Mouse (Mus musculus) stomach, postnatal 0 days (tissue): ENCODE results near the gene Rad51c. TPM values are rescaled to one million over a fixed set of nuclear protein-coding genes. Genes with fewer than 3 reads are reported as not detected.

Source experiments
- ATAC-seq: fragments of 200-750 bp; cut with Nextera tagmentation; 2 replicates; pipeline ENCODE4 v1.8.0; 2017; ENCODE audit not compliant: low FRiP score, low TSS enrichment
- DNase-seq: peaks from one replicate; pipeline ENCODE4 v3.0.0-alpha.2; 2016; ENCODE audit warnings: low spot score
- H3K27ac ChIP-seq: fragments of 300-500 bp; sonication (generic); replicated peaks from 2 replicates; pipeline ENCODE4 v1.5.1; 2014; ENCODE audit warnings: mild to moderate bottlenecking, control low read depth
- H3K27me3 ChIP-seq: fragments of 300-500 bp; sonication (generic); 2 replicates; pipeline ENCODE4 v1.6.1; 2014; ENCODE audit warnings: low read length; ENCODE audit not compliant: control insufficient read depth, insufficient read depth
- H3K36me3 ChIP-seq: fragments of 300-500 bp; sonication (generic); 2 replicates; pipeline ENCODE4 v1.6.1; 2014; ENCODE audit warnings: low read length, mixed read lengths; ENCODE audit not compliant: control insufficient read depth, insufficient read depth
- H3K4me1 ChIP-seq: fragments of 300-500 bp; sonication (generic); replicated peaks from 2 replicates; pipeline ENCODE4 v1.6.1; 2014; ENCODE audit warnings: antibody characterized with exemption; ENCODE audit not compliant: control insufficient read depth, insufficient read depth
- H3K4me2 ChIP-seq: fragments of 300-500 bp; sonication (generic); replicated peaks from 2 replicates; pipeline ENCODE4 v1.6.1; 2014; ENCODE audit warnings: low read depth, mild to moderate bottlenecking, control low read depth, moderate library complexity
- H3K4me3 ChIP-seq: fragments of 300-500 bp; sonication (generic); 2 replicates; pipeline ENCODE4 v1.5.1; 2014; ENCODE audit warnings: low read depth, low read length, control low read depth
- H3K9ac ChIP-seq: fragments of 300-500 bp; sonication (generic); 2 replicates; pipeline ENCODE4 v1.6.1; 2014; ENCODE audit warnings: mild to moderate bottlenecking, low read length, control low read depth, mixed read lengths
- H3K9me3 ChIP-seq: fragments of 300-500 bp; sonication (generic); 2 replicates; pipeline ENCODE4 v1.6.1; 2016; ENCODE audit warnings: low read length; ENCODE audit not compliant: control insufficient read depth
- CTCF ChIP-seq: IDR thresholded peaks from 2 replicates; pipeline ENCODE4 v1.5.1; 2016; ENCODE audit warnings: antibody characterized with exemption, low read depth, mild to moderate bottlenecking, moderate library complexity
- EP300 ChIP-seq: optimal IDR thresholded peaks from 2 replicates; pipeline ENCODE3; 2016; ENCODE audit warnings: antibody characterized with exemption
- WGBS: fragments of 180-500 bp; shearing (Covaris S2); extraction: QIAGEN DNeasy Blood & Tissue Kit; methylation state at CpG from one replicate; pipeline ENCODE4 v1.1.7; 2014; 5-methylcytosine and 5-hydroxymethylcytosine counted together
- polyA plus RNA-seq: library from polyadenylated mRNA; unstranded; fragments of >200 nt; fragmentation: Nextera tagmentation; extraction: Ambion mirVana; gene quantifications from 2 replicates; pipeline ENCODE4 v1.2.1, GENCODE M21; 2015

Gene Rad51c
- polyA plus RNA-seq, 1 experiment from 2014 or later: 1.8 TPM

DNA sequence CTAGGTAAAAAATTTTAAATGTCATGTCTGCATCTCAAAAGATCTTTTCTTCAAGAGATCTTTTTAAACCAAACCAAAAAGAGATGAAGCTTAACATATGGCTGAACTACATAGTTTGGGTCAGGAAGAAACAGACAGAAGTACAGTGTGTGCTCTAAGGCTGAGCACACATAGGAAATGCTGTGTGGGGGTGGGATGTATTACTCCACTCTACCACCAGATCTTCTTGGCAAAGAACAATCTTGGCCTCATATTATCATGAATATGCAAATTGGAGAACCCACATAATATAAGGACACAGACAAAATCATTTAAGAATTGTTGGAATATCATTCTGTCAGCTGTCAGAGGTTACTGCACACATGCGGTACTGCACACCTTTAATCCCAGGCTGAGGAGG lies 19.1 kb downstream of the Rad51c start:
- Histone ChIP-seq H3K4me3 (no peak overlapping the region), H3K27ac (no peak overlapping the region), H3K27me3 (no peaks in the 10 kb centered on the region), H3K4me2 (no peak overlapping the region), H3K9ac (no peak overlapping the region), H3K9me3 (no peaks in the 10 kb centered on the region), H3K36me3 (peaks cover 2% of the 10 kb centered on the region; the same call in 1 of the 2 replicates), H3K4me1 (no peaks in the 10 kb centered on the region)
- no peak for ATAC-seq
- 87% methylated on average over 1 of the region's 1 CpGs for WGBS
- no peak for TF ChIP-seq EP300
- no peak for TF ChIP-seq CTCF
- no peak for DNase-seq

DNA sequence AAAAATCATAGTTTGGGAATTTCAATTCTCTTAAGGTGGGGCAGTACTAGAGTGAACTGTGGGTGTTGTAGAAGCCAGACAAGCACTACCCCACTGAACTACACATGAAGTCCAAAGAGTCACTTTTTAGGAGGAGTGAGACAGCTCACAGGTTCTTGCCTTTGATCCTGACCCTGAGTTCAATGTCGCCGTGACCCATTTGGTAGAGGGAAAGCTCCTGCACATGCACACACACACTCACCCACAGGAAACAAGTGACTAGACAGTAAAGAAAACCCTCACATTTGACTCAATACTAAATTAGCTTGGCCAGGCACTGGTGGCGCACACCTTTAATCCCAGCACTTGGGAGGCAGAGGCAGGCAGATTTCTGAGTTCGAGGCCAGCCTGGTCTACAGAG lies 20.2 kb downstream of the Rad51c start:
- Histone ChIP-seq H3K4me1 (no peaks in the 10 kb centered on the region), H3K4me3 (no peak overlapping the region), H3K4me2 (no peak overlapping the region), H3K9me3 (no peaks in the 10 kb centered on the region), H3K36me3 (peaks cover 2% of the 10 kb centered on the region; the same call in 1 of the 2 replicates), H3K27me3 (no peaks in the 10 kb centered on the region), H3K27ac (no peak overlapping the region), H3K9ac (no peak overlapping the region)
- DNase-seq (no peak), ATAC-seq (no peak)
- no peak for TF ChIP-seq EP300
- TF ChIP-seq CTCF: no peak
- WGBS: 91% methylated on average over 4 of the region's 4 CpGs

DNA sequence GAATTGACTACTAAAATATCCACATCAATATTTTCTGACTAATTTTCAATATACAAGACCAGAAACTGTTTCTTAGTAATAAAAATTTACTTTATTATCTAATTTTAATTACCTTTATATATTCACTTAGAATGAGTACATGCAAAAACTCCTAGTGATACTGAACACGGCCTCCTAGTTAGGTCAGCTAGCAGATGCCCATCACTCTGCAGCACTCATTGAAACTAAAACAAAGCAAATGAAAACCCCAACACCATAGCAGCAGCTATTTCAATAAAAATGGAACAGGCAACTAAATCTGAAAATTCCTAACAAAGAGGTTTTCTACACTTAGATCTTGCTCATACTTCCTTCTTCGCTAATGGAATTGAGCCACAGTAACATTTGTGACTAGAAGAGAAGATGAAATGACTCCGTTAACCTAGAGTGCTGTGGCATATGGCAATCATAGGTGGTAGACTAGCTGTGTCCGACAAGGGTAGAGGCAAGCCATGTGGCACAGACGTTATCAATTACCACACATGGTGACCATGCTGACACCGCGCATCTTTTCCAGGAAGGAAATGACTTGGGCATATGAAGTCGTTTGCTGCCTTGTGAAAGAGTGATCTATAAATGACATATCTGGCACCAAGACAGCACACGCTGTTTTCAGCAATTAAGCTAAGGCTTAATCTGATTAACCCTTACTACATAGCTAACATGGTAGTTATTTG lies 36.7 kb downstream of the Rad51c start:
- WGBS: 75% methylated on average over 9 of the region's 9 CpGs
- no peaks in the 10 kb centered on the region for H3K36me3 ChIP-seq
- no peak for TF ChIP-seq EP300
- TF ChIP-seq CTCF: no peak

DNA sequence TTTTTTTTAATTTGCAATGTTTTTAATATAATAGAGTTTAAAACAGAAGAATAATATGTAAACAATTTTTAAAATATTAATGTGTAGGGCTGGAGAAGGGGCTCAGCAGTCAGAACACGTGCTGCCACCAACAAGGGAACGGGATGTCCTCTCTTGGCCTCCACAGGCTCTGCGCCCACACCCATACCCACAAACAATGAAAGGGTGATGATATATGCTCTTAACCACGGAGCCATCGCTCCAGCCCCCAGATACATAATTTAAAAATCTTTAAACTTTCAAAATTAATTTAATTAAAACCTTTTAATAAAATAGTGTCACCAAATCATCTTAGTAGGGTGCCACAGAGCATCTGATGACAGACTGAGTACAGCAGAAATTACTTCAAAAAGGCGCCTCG lies 37.7 kb downstream of the Rad51c start:
- ATAC-seq (no peak), DNase-seq (no peak)
- H3K36me3 ChIP-seq: no peaks in the 10 kb centered on the region
- no peak overlapping the region for H3K4me3 ChIP-seq
- H3K9me3 ChIP-seq: no peaks in the 10 kb centered on the region
- no peak overlapping the region for H3K27ac ChIP-seq
- H3K27me3 ChIP-seq: no peaks in the 10 kb centered on the region
- no peaks in the 10 kb centered on the region for H3K4me1 ChIP-seq
- no peak overlapping the region for H3K4me2 ChIP-seq
- TF ChIP-seq EP300 (no peak), CTCF (no peak)
- 78% methylated on average over 7 of the region's 7 CpGs for WGBS
- H3K9ac ChIP-seq: no peak overlapping the region

More for the DNA sequence above, 36.7 kb downstream of the Rad51c start:
- Histone ChIP-seq H3K9ac (no peak overlapping the region), H3K4me1 (no peaks in the 10 kb centered on the region), H3K4me3 (no peak overlapping the region), H3K27ac (no peak overlapping the region), H3K9me3 (no peaks in the 10 kb centered on the region), H3K4me2 (no peak overlapping the region), H3K27me3 (no peaks in the 10 kb centered on the region)
- DNase-seq (no peak), ATAC-seq (no peak)

DNA sequence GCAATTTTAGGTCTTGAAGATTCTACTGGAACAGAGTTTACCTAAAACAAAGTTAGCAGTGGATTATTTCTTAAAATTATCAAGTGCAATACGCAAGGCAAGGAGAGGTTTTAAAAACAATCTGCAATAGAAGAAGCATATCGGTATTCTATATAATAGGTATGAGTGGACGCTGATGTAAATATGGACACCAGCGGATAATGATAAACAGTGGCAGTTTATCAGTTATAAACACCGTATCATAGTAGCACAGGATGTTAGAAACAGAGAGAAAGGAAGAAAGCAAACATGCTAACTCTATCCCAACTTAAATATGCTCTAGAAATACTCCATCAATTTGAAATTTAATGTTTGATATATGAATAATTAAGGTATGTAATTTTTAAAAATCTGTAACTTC lies 39.6 kb downstream of the Rad51c start:
- Histone ChIP-seq H3K4me3 (no peak overlapping the region), H3K9me3 (no peaks in the 10 kb centered on the region), H3K36me3 (no peaks in the 10 kb centered on the region), H3K27ac (no peak overlapping the region), H3K4me2 (no peak overlapping the region), H3K27me3 (no peaks in the 10 kb centered on the region), H3K9ac (no peak overlapping the region), H3K4me1 (no peaks in the 10 kb centered on the region)
- TF ChIP-seq EP300 (no peak), CTCF (no peak)
- ATAC-seq (no peak), DNase-seq (no peak)
- 87% methylated on average over 5 of the region's 5 CpGs for WGBS

DNA sequence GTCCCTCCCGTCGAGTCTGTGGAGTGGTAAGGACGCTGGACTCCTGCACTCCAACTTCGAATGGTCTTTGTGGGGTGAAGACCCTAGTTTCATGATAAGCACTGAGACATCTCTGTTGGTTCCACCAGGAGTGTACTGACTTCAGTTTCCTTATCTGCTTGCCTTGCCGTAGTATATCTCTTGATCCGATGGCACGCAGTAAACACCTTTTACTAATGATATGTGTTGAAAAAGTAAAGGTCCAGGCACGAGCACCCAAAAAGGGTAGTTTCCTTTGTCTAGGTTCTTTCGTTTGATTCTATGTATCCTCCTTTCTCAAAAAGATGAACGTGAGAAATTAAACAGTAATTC lies 45.5 kb downstream of the Rad51c start:
- Histone ChIP-seq H3K36me3 (no peaks in the 10 kb centered on the region), H3K4me3 (peak overlapping the region; percentile 68), H3K4me2 (peak overlapping the region; percentile 97), H3K9me3 (no peaks in the 10 kb centered on the region), H3K4me1 (0 out of 2 replicates have a peak, but pooled peaks cover 2% of the 10 kb centered on the region), H3K9ac (peak overlapping the region; percentile 56), H3K27me3 (peaks cover 4% of the 10 kb centered on the region; the same call in 1 of the 2 replicates), H3K27ac (no peak overlapping the region)
- WGBS: 16% methylated on average over 10 of the region's 10 CpGs
- TF ChIP-seq EP300: no peak
- TF ChIP-seq CTCF: no peak
- DNase-seq (no peak), ATAC-seq (no peak)
